Mouse (Mus musculus) fibroblast of lung, adult 2 months (primary cell): ENCODE results near the gene Scoc.

Experiments used
- DNase-seq: peaks from one replicate; pipeline ENCODE4 v3.0.0-alpha.2; 2011; ENCODE audit warnings: low read depth

The Scoc gene

GRCm38 (mm10) chr8:83397726-83398125 lies 60.5 kb downstream of the Scoc start:
- no peak for DNase-seq

GRCm38 (mm10) chr8:83396680-83397079 lies 61.5 kb downstream of the Scoc start:
- no peak for DNase-seq

GRCm38 (mm10) chr8:83394325-83394724 lies 63.9 kb downstream of the Scoc start:
- no peak for DNase-seq

- DNase-seq, result no peak
These were observed 65.7 kb downstream of the Scoc start for GRCm38 (mm10) chr8:83392521-83392920.

GRCm38 (mm10) chr8:83390006-83390701 lies 68.0 kb downstream of the Scoc start:
- DNase-seq, result no peak

GRCm38 (mm10) chr8:83389316-83390005 lies 68.7 kb downstream of the Scoc start, which contains the start of gene Clgn:
TSS of gene Clgn (plus strand) at chr8:83389867.
- DNase-seq, result no peak

- DNase-seq, result no peak
These were observed 75.3 kb downstream of the Scoc start for GRCm38 (mm10) chr8:83382850-83383249.

GRCm38 (mm10) chr8:83381016-83381415 lies 77.2 kb downstream of the Scoc start:
- DNase-seq, result no peak

- no peak for DNase-seq
These were observed 78.0 kb downstream of the Scoc start for GRCm38 (mm10) chr8:83380141-83380540.
